Mouse (Mus musculus): ENCODE measurements around the gene Selplg. TPM values are rescaled to one million over a fixed set of nuclear protein-coding genes. Genes with fewer than 3 reads are reported as not detected.

The Selplg gene
- 1 to 10 TPM; 3.4 to 4.5 TPM for total RNA-seq (2021)
- 5.7 and 14.1 TPM in 2 replicates for polyA plus RNA-seq (2012; rRNA removed)
- long read RNA-seq, transcript Selplg-201 (2 exons, 1,855 nt): major isoform, 7 of 7 reads
- long read RNA-seq, partial matches to known transcripts: 0 of 7 reads
- long read RNA-seq, other reads (novel, unspliced or antisense): 0 of 7 reads

DNA sequence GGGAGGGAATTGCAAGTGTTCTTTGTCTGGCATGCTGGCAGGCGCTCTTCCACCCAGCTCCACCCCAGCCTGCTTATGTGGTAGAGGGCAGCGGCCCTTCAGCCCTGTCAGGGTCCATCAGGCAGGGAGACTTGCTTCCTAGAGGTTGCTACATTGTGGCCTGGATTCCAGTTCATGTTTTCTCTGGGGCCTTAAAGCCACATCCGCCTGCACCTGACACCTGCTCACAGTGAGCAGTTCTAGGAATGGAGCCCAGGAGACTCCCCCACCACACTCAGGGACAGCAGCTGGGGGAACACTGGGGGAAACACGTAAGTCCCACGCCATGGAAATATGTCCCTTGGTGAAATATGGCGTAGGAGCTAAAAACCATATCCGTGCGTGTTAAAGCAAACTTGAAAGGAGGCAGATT lies at the start of gene Selplg:
Selplg (minus strand) TSS at position 155 of the 412 bp plus-strand sequence.
- Histone ChIP-seq H3K27ac (no peak within 1 kb of the TSS), H3K4me3 (no peak within 1 kb of the TSS), H3K79me2 (replicated peaks; ENCODE audit: control insufficient read depth, insufficient read depth, low read length) (no peaks in the 10 kb centered on the region), H3K27me3 (ENCODE audit: control insufficient read depth, insufficient read depth, low read length) (no peaks in the 10 kb centered on the region), H3K36me3 (ENCODE audit: control insufficient read depth, insufficient read depth, low read length) (no peaks in the 10 kb centered on the region), H3K9ac (ENCODE audit: low read depth, low read length) (no peak within 1 kb of the TSS), H3K4me1 (ENCODE audit: control insufficient read depth, insufficient read depth, low read length) (no peaks in the 10 kb centered on the region)
- TF ChIP-seq POLR2A (IDR thresholded peaks at IDR 0.05; ENCODE audit: insufficient read depth, low read depth, low read length) (no peak), EP300 (IDR thresholded peaks at IDR 0.05; ENCODE audit: insufficient read depth, low read depth, low read length) (no peak), CTCF (IDR thresholded peaks at IDR 0.05) (no peak)
- intact Hi-C loops (cut with DNase I): no loop called here
- DNase-seq: no peak
- WGBS: 53% methylated on average over 8 of the region's 8 CpGs

GRCm38 (mm10) chr5:113881136-113881535 lies 48.7 kb upstream of the Selplg start:
- intact Hi-C loops (cut with DNase I): no loop called here
- no peak overlapping the region for H3K27ac ChIP-seq
- no peaks in the 10 kb centered on the region; the same call in none of the 2 replicates for H3K79me2 ChIP-seq (replicated peaks; ENCODE audit: control insufficient read depth, insufficient read depth, low read length)
- no peak for TF ChIP-seq CTCF (IDR thresholded peaks at IDR 0.05)
- no peak for TF ChIP-seq EP300 (IDR thresholded peaks at IDR 0.05; ENCODE audit: insufficient read depth, low read depth, low read length)
- TF ChIP-seq POLR2A (IDR thresholded peaks at IDR 0.05; ENCODE audit: insufficient read depth, low read depth, low read length): no peak
- WGBS: 88% methylated on average over 14 of the region's 14 CpGs
- no peak overlapping the region for H3K9ac ChIP-seq (ENCODE audit: low read depth, low read length)
- H3K4me1 ChIP-seq (ENCODE audit: control insufficient read depth, insufficient read depth, low read length): peaks cover 8% of the 10 kb centered on the region
- no peaks in the 10 kb centered on the region for H3K36me3 ChIP-seq (ENCODE audit: control insufficient read depth, insufficient read depth, low read length)
- H3K27me3 ChIP-seq (ENCODE audit: control insufficient read depth, insufficient read depth, low read length): no peaks in the 10 kb centered on the region
- DNase-seq: no peak
- no peak overlapping the region for H3K4me3 ChIP-seq

GRCm38 (mm10) chr5:113878943-113879617 lies 46.6 kb upstream of the Selplg start:
- no peak overlapping the region for H3K4me3 ChIP-seq
- TF ChIP-seq POLR2A (IDR thresholded peaks at IDR 0.05; ENCODE audit: insufficient read depth, low read depth, low read length) (no peak), CTCF (IDR thresholded peaks at IDR 0.05) (no peak), EP300 (IDR thresholded peaks at IDR 0.05; ENCODE audit: insufficient read depth, low read depth, low read length) (no peak)
- 90% methylated on average over 17 of the region's 17 CpGs for WGBS
- no peaks in the 10 kb centered on the region for H3K27me3 ChIP-seq (ENCODE audit: control insufficient read depth, insufficient read depth, low read length)
- H3K36me3 ChIP-seq (ENCODE audit: control insufficient read depth, insufficient read depth, low read length): no peaks in the 10 kb centered on the region
- DNase-seq: no peak
- peaks cover 2% of the 10 kb centered on the region for H3K79me2 ChIP-seq (replicated peaks; ENCODE audit: control insufficient read depth, insufficient read depth, low read length)
- H3K4me1 ChIP-seq (ENCODE audit: control insufficient read depth, insufficient read depth, low read length): peaks cover 9% of the 10 kb centered on the region
- intact Hi-C loops (cut with DNase I): no loop called here
- H3K27ac ChIP-seq: no peak overlapping the region
- H3K9ac ChIP-seq (ENCODE audit: low read depth, low read length): no peak overlapping the region

- 52% methylated on average over 3 of the region's 3 CpGs for WGBS
- H3K27me3 ChIP-seq (ENCODE audit: control insufficient read depth, insufficient read depth, low read length): no peaks in the 10 kb centered on the region
- intact Hi-C loops (cut with DNase I): no loop called here
Observed at GRCm38 (mm10) chr5:113877565-113877964, 45.1 kb upstream of the Selplg start.

GRCm38 (mm10) chr5:113876176-113876575 lies 43.7 kb upstream of the Selplg start:
- 94% methylated on average over 7 of the region's 7 CpGs for WGBS
- H3K4me1 ChIP-seq (ENCODE audit: control insufficient read depth, insufficient read depth, low read length): peaks cover 22% of the 10 kb centered on the region
- H3K36me3 ChIP-seq (ENCODE audit: control insufficient read depth, insufficient read depth, low read length): no peaks in the 10 kb centered on the region; the same call in 1 of the 2 replicates
- intact Hi-C loops (cut with DNase I): no loop called here
- no peak overlapping the region for H3K27ac ChIP-seq
- H3K4me3 ChIP-seq: no peak overlapping the region
- H3K27me3 ChIP-seq (ENCODE audit: control insufficient read depth, insufficient read depth, low read length): no peaks in the 10 kb centered on the region
- no peak for DNase-seq
- no peak for TF ChIP-seq EP300 (IDR thresholded peaks at IDR 0.05; ENCODE audit: insufficient read depth, low read depth, low read length)
- TF ChIP-seq CTCF (IDR thresholded peaks at IDR 0.05): no peak
- no peak for TF ChIP-seq POLR2A (IDR thresholded peaks at IDR 0.05; ENCODE audit: insufficient read depth, low read depth, low read length)
- H3K9ac ChIP-seq (ENCODE audit: low read depth, low read length): no peak overlapping the region
- peaks cover 2% of the 10 kb centered on the region for H3K79me2 ChIP-seq (replicated peaks; ENCODE audit: control insufficient read depth, insufficient read depth, low read length)

More at GRCm38 (mm10) chr5:113877565-113877964, 45.1 kb upstream of the Selplg start:
- Histone ChIP-seq H3K36me3 (ENCODE audit: control insufficient read depth, insufficient read depth, low read length) (no peaks in the 10 kb centered on the region; the same call in 1 of the 2 replicates), H3K4me3 (no peak overlapping the region), H3K79me2 (replicated peaks; ENCODE audit: control insufficient read depth, insufficient read depth, low read length) (peaks cover 2% of the 10 kb centered on the region), H3K9ac (ENCODE audit: low read depth, low read length) (no peak overlapping the region), H3K4me1 (ENCODE audit: control insufficient read depth, insufficient read depth, low read length) (peaks cover 11% of the 10 kb centered on the region), H3K27ac (no peak overlapping the region)
- TF ChIP-seq POLR2A (IDR thresholded peaks at IDR 0.05; ENCODE audit: insufficient read depth, low read depth, low read length): no peak
- TF ChIP-seq CTCF (IDR thresholded peaks at IDR 0.05): no peak
- TF ChIP-seq EP300 (IDR thresholded peaks at IDR 0.05; ENCODE audit: insufficient read depth, low read depth, low read length): no peak
- no peak for DNase-seq

- Histone ChIP-seq H3K9ac (ENCODE audit: low read depth, low read length) (no peak overlapping the region), H3K27me3 (ENCODE audit: control insufficient read depth, insufficient read depth, low read length) (no peaks in the 10 kb centered on the region), H3K4me3 (no peak overlapping the region), H3K4me1 (ENCODE audit: control insufficient read depth, insufficient read depth, low read length) (peaks cover 26% of the 10 kb centered on the region), H3K27ac (no peak overlapping the region), H3K36me3 (ENCODE audit: control insufficient read depth, insufficient read depth, low read length) (no peaks in the 10 kb centered on the region; the same call in 1 of the 2 replicates), H3K79me2 (replicated peaks; ENCODE audit: control insufficient read depth, insufficient read depth, low read length) (peaks cover 2% of the 10 kb centered on the region)
- no peak for TF ChIP-seq CTCF (IDR thresholded peaks at IDR 0.05)
- TF ChIP-seq POLR2A (IDR thresholded peaks at IDR 0.05; ENCODE audit: insufficient read depth, low read depth, low read length): no peak
- TF ChIP-seq EP300 (IDR thresholded peaks at IDR 0.05; ENCODE audit: insufficient read depth, low read depth, low read length): no peak
- WGBS: 94% methylated on average over 4 of the region's 4 CpGs
- no peak for DNase-seq
- intact Hi-C loops (cut with DNase I): no loop called here
Observed at GRCm38 (mm10) chr5:113875625-113876024, 43.2 kb upstream of the Selplg start.

Measured in heart, adult 2 months (tissue).